Mouse (Mus musculus): ENCODE results near the gene Ppid. TPM values are rescaled to one million over a fixed set of nuclear protein-coding genes. Genes with fewer than 3 reads are reported as not detected.
A peak's percentile ranks its signal among the peaks of the same experiment; 100 is the strongest.

The Ppid gene
- polyA plus RNA-seq, 1 experiment: 15.0 TPM

DNA sequence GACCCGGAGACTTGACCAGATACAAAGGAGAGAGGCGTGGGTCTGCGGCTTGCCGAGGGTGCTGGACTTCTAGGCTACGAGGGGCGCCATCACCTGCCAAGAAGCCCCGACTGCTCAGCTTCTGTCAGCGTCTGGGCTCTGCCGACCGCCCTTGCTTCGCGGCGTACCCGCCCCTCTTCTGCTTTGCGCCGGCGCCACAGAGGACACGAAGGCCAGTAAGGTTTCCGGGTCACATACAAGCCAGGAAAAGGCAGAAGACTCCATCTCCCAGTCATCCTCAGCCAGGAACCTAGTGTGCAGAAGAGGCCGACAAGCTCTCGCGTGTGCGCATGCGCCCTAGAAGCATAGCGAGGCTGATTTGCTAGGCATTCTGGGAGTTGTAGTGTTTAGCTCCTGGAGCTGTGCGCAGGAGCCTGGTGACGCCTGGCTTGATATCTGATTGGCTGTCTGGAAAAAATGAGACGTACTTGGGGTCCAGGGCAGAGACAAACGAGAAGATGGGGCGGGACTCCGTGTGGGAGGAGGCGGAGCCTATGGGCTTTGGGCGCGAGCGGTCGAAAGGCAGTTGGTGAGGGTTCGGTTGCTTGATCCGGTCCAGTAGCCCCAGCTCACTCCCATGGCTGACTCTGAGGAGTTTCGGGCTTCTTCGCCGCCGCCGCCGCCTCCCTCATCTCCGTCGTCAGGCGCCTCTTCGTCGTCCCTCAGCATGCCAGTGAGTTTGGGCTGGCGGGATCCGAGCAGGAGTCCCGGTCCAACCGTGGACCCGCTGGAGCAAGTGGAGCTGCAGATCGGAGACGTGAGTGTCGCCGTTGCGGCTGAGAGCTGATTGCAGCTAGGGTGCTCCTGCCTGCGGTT, 37.6 kb downstream of the Ppid start, which contains the start of gene 4930579G24Rik:
4930579G24Rik (plus strand) TSS at position 519 of the 855 bp plus-strand sequence.
- Histone ChIP-seq H3K4me3 (ENCODE audit: control insufficient read depth, low read depth, low read length) (peak within 1 kb of the TSS; percentile 92), H3K27me3 (ENCODE audit: control insufficient read depth, insufficient read depth, low read length) (no peaks in the 10 kb centered on the region), H3K27ac (ENCODE audit: control insufficient read depth, insufficient read depth, low read depth, low read length) (peak within 1 kb of the TSS; percentile 94), H3K36me3 (ENCODE audit: control insufficient read depth, insufficient read depth, low read length) (no peaks in the 10 kb centered on the region), H3K4me1 (ENCODE audit: control insufficient read depth, insufficient read depth, low read length) (peaks cover 3% of the 10 kb centered on the region)
- TF ChIP-seq POLR2A (IDR thresholded peaks at IDR 0.05; ENCODE audit: control insufficient read depth, low read depth, low read length) (peak; percentile 94), CTCF (IDR thresholded peaks at IDR 0.05; ENCODE audit: control insufficient read depth, insufficient read depth, insufficient replicate concordance, low read depth, low read length) (no peak)

DNA sequence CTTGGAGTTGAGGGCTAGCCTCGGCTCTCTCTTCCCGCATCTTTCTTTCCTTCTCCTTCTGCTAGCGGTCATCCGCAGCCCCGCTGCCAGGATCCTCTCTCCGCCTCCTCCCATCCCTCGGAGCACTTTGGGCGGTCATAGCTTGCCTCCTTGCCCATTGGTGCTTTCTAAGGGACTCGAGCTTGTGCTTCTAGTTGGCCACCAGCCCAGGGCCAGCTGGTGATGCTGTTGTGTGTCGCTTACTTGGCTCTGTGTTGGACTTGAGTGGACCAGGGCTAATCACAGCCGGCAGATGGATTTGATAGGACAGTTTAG, 38.2 kb downstream of the Ppid start, which contains the start of gene Etfdh:
Etfdh (minus strand) TSS at position 85 of the 315 bp plus-strand sequence.
- H3K4me3 ChIP-seq (ENCODE audit: control insufficient read depth, low read depth, low read length): peak within 1 kb of the TSS; percentile 92
- no peaks in the 10 kb centered on the region for H3K27me3 ChIP-seq (ENCODE audit: control insufficient read depth, insufficient read depth, low read length)
- no peaks in the 10 kb centered on the region for H3K36me3 ChIP-seq (ENCODE audit: control insufficient read depth, insufficient read depth, low read length)
- TF ChIP-seq POLR2A (IDR thresholded peaks at IDR 0.05; ENCODE audit: control insufficient read depth, low read depth, low read length): no peak
- TF ChIP-seq CTCF (IDR thresholded peaks at IDR 0.05; ENCODE audit: control insufficient read depth, insufficient read depth, insufficient replicate concordance, low read depth, low read length): no peak
- H3K4me1 ChIP-seq (ENCODE audit: control insufficient read depth, insufficient read depth, low read length): peaks cover 3% of the 10 kb centered on the region
- H3K27ac ChIP-seq (ENCODE audit: control insufficient read depth, insufficient read depth, low read depth, low read length): peak within 1 kb of the TSS; percentile 94

DNA sequence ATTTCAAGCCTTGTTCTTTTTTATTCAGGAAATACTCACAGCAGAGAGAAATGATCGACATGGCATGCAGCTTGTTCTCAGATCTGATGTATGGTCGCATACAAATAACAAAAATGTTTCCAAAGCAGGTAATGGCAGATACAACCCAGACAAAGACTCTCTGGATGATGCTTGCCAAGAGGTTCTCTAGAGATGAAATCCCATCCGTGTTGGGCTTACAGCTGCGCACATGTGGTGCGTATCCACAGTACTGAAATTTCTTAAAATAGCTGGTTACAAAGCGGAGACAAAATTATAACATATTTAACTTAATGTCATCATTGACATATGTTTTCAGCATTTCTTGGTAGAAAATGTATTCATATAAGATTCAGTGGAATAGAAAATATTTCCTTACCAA, 61.0 kb downstream of the Ppid start:
- Histone ChIP-seq H3K27ac (ENCODE audit: control insufficient read depth, insufficient read depth, low read depth, low read length) (no peak overlapping the region), H3K4me3 (ENCODE audit: control insufficient read depth, low read depth, low read length) (no peak overlapping the region), H3K27me3 (ENCODE audit: control insufficient read depth, insufficient read depth, low read length) (no peaks in the 10 kb centered on the region), H3K4me1 (ENCODE audit: control insufficient read depth, insufficient read depth, low read length) (no peaks in the 10 kb centered on the region), H3K36me3 (ENCODE audit: control insufficient read depth, insufficient read depth, low read length) (no peaks in the 10 kb centered on the region)
- TF ChIP-seq CTCF (IDR thresholded peaks at IDR 0.05; ENCODE audit: control insufficient read depth, insufficient read depth, insufficient replicate concordance, low read depth, low read length) (no peak), POLR2A (IDR thresholded peaks at IDR 0.05; ENCODE audit: control insufficient read depth, low read depth, low read length) (no peak)

Other genes with a start within 250 kb of the Ppid start
- gene Fnip2, start 23.5 kb upstream of the Ppid start, polyA plus RNA-seq (2012; rRNA removed): 2.0 and 2.1 TPM in 2 replicates
- 23.6 and 28.6 TPM in 2 replicates for gene 4930579G24Rik, start 37.7 kb downstream of the Ppid start, polyA plus RNA-seq (2012; rRNA removed)
- gene Etfdh, start 38.2 kb downstream of the Ppid start, polyA plus RNA-seq (2012; rRNA removed): 13.4 and 15.7 TPM in 2 replicates
- gene Rxfp1, start 146.5 kb downstream of the Ppid start, polyA plus RNA-seq (2012; rRNA removed): 0.06 and 0.08 TPM in 2 replicates

All from testis, adult 2 months (tissue).